Mouse (Mus musculus) forebrain, embryonic 15.5 days (tissue): ENCODE data around the gene Prr29. TPM values are rescaled to one million over a fixed set of nuclear protein-coding genes. Genes with fewer than 3 reads are reported as not detected.
"Not testable (repeated sequence)": the region's sequence is repeated elsewhere in the genome, so short reads cannot be mapped to it uniquely, and the experiment has no call there.

Experiments
- ATAC-seq: fragments of 200-750 bp; cut with Nextera tagmentation; replicated peaks from 2 replicates; pipeline ENCODE4 v1.8.0; 2017; ENCODE audit warnings: mild to moderate bottlenecking, moderate TSS enrichment, moderate library complexity
- H3K27ac ChIP-seq: fragments of 300-500 bp; sonication (generic); replicated peaks from 2 replicates; pipeline ENCODE4 v1.5.1; 2015; ENCODE audit warnings: mild to moderate bottlenecking, inconsistent platforms
- H3K27me3 ChIP-seq: fragments of 300-500 bp; sonication (generic); 2 replicates; pipeline ENCODE4 v1.6.1; 2015; ENCODE audit warnings: inconsistent platforms
- H3K36me3 ChIP-seq: fragments of 300-500 bp; sonication (generic); 2 replicates; pipeline ENCODE4 v1.6.1; 2015; ENCODE audit warnings: mild to moderate bottlenecking, inconsistent platforms
- H3K4me1 ChIP-seq: fragments of 300-500 bp; sonication (generic); 2 replicates; pipeline ENCODE4 v1.6.1; 2015; ENCODE audit warnings: inconsistent platforms
- H3K4me2 ChIP-seq: fragments of 300-500 bp; sonication (generic); replicated peaks from 2 replicates; pipeline ENCODE4 v1.6.1; 2015; ENCODE audit warnings: mild to moderate bottlenecking, inconsistent platforms
- H3K4me3 ChIP-seq: fragments of 300-500 bp; sonication (generic); 2 replicates; pipeline ENCODE4 v1.5.1; 2015; ENCODE audit warnings: mild to moderate bottlenecking, inconsistent platforms
- H3K9ac ChIP-seq: fragments of 300-500 bp; sonication (generic); replicated peaks from 2 replicates; pipeline ENCODE4 v1.6.1; 2015; ENCODE audit warnings: mild to moderate bottlenecking, inconsistent platforms
- H3K9me3 ChIP-seq: fragments of 300-500 bp; sonication (generic); 2 replicates; pipeline ENCODE4 v1.6.1; 2016; ENCODE audit warnings: inconsistent platforms
- WGBS: fragments of 180-500 bp; shearing (Covaris S2); methylation state at CpG from one replicate; pipeline ENCODE4 v1.1.7; 2015; ENCODE audit warnings: mixed read lengths; 5-methylcytosine and 5-hydroxymethylcytosine counted together
- polyA plus RNA-seq: library from polyadenylated mRNA; unstranded; fragments of >200 nt; fragmentation: Nextera tagmentation; extraction: Ambion mirVana; gene quantifications from 2 replicates; pipeline ENCODE4 v1.2.1, GENCODE M21; 2015

The Prr29 gene
- polyA plus RNA-seq, 1 experiment from 2014 or later: not detected

GRCm38 (mm10) chr11:106338029-106338428 is 27.2 kb upstream of the Prr29 start:
- H3K9me3 ChIP-seq: no peaks in the 10 kb centered on the region
- H3K36me3 ChIP-seq: no peaks in the 10 kb centered on the region
- no peak overlapping the region for H3K9ac ChIP-seq
- no peaks in the 10 kb centered on the region for H3K4me1 ChIP-seq
- no peak overlapping the region for H3K27ac ChIP-seq
- H3K4me3 ChIP-seq: no peak overlapping the region
- H3K27me3 ChIP-seq: no peaks in the 10 kb centered on the region
- H3K4me2 ChIP-seq: no peak overlapping the region
- whole genome bisulfite sequencing: 70% methylated on average over 5 of the region's 5 CpGs
- no peak for ATAC-seq

GRCm38 (mm10) chr11:106338870-106339269 is 26.4 kb upstream of the Prr29 start:
- 80% methylated on average over 7 of the region's 7 CpGs for WGBS
- no peak overlapping the region for H3K4me2 ChIP-seq
- no peaks in the 10 kb centered on the region for H3K27me3 ChIP-seq
- no peak overlapping the region for H3K4me3 ChIP-seq
- H3K9ac ChIP-seq: no peak overlapping the region
- no peaks in the 10 kb centered on the region for H3K36me3 ChIP-seq
- no peaks in the 10 kb centered on the region for H3K4me1 ChIP-seq
- ATAC-seq: no peak
- no peaks in the 10 kb centered on the region for H3K9me3 ChIP-seq
- H3K27ac ChIP-seq: no peak overlapping the region

GRCm38 (mm10) chr11:106339323-106339722 is 25.9 kb upstream of the Prr29 start:
- not testable (repeated sequence) for H3K4me2 ChIP-seq, H3K4me1 ChIP-seq, H3K9ac ChIP-seq, H3K27me3 ChIP-seq, H3K27ac ChIP-seq, H3K36me3 ChIP-seq, H3K4me3 ChIP-seq, H3K9me3 ChIP-seq, ATAC-seq
- WGBS: 99% methylated on average over 4 of the region's 4 CpGs

- no peak for ATAC-seq
- Histone ChIP-seq H3K36me3 (no peaks in the 10 kb centered on the region), H3K4me3 (no peak overlapping the region), H3K4me2 (no peak overlapping the region), H3K4me1 (no peaks in the 10 kb centered on the region), H3K27ac (no peak overlapping the region), H3K27me3 (no peaks in the 10 kb centered on the region), H3K9me3 (no peaks in the 10 kb centered on the region), H3K9ac (no peak overlapping the region)
- WGBS: 87% methylated on average over 9 of the region's 9 CpGs
These were observed 24.2 kb upstream of the Prr29 start for GRCm38 (mm10) chr11:106340990-106341520.

GRCm38 (mm10) chr11:106344910-106345309 is 20.4 kb upstream of the Prr29 start:
- Histone ChIP-seq H3K36me3 (no peaks in the 10 kb centered on the region), H3K27me3 (no peaks in the 10 kb centered on the region), H3K4me2 (no peak overlapping the region), H3K9ac (no peak overlapping the region), H3K4me1 (no peaks in the 10 kb centered on the region), H3K27ac (no peak overlapping the region), H3K4me3 (no peak overlapping the region), H3K9me3 (no peaks in the 10 kb centered on the region)
- ATAC-seq: no peak
- 46% methylated on average over 6 of the region's 6 CpGs for WGBS

GRCm38 (mm10) chr11:106349772-106350171 is 15.5 kb upstream of the Prr29 start:
- Histone ChIP-seq H3K4me1 (no peaks in the 10 kb centered on the region), H3K4me2 (no peak overlapping the region), H3K27me3 (no peaks in the 10 kb centered on the region), H3K36me3 (no peaks in the 10 kb centered on the region), H3K9ac (no peak overlapping the region), H3K9me3 (no peaks in the 10 kb centered on the region), H3K27ac (no peak overlapping the region), H3K4me3 (no peak overlapping the region)
- no peak for ATAC-seq
- WGBS: 89% methylated on average over 6 of the region's 6 CpGs

- H3K4me2 ChIP-seq: no peak overlapping the region
- H3K9me3 ChIP-seq: no peaks in the 10 kb centered on the region
- no peaks in the 10 kb centered on the region for H3K4me1 ChIP-seq
- no peak for ATAC-seq
- no peak overlapping the region for H3K27ac ChIP-seq
- H3K27me3 ChIP-seq: no peaks in the 10 kb centered on the region
- H3K9ac ChIP-seq: no peak overlapping the region
- H3K36me3 ChIP-seq: no peaks in the 10 kb centered on the region
- WGBS: 68% methylated on average over 5 of the region's 5 CpGs
- no peak overlapping the region for H3K4me3 ChIP-seq
These were observed 14.4 kb upstream of the Prr29 start for GRCm38 (mm10) chr11:106350853-106351252.

GRCm38 (mm10) chr11:106351253-106351652 is 14.0 kb upstream of the Prr29 start:
- 52% methylated on average over 3 of the region's 3 CpGs for WGBS
- H3K9me3 ChIP-seq: no peaks in the 10 kb centered on the region
- H3K4me2 ChIP-seq: no peak overlapping the region
- no peak overlapping the region for H3K4me3 ChIP-seq
- no peaks in the 10 kb centered on the region for H3K36me3 ChIP-seq
- H3K27ac ChIP-seq: no peak overlapping the region
- ATAC-seq: no peak
- no peak overlapping the region for H3K9ac ChIP-seq
- H3K27me3 ChIP-seq: no peaks in the 10 kb centered on the region
- no peaks in the 10 kb centered on the region for H3K4me1 ChIP-seq

GRCm38 (mm10) chr11:106351941-106352340 is 13.3 kb upstream of the Prr29 start:
- Histone ChIP-seq H3K36me3 (no peaks in the 10 kb centered on the region), H3K4me3 (no peak overlapping the region), H3K27me3 (no peaks in the 10 kb centered on the region), H3K4me2 (no peak overlapping the region), H3K9me3 (no peaks in the 10 kb centered on the region), H3K27ac (no peak overlapping the region), H3K9ac (no peak overlapping the region), H3K4me1 (no peaks in the 10 kb centered on the region)
- no peak for ATAC-seq
- WGBS: 81% methylated on average over 4 of the region's 4 CpGs

- no peak for ATAC-seq
- H3K4me3 ChIP-seq: no peak within 1 kb of the TSS
- WGBS: 87% methylated on average over 12 of the region's 12 CpGs
- H3K4me1 ChIP-seq: no peaks in the 10 kb centered on the region
- H3K36me3 ChIP-seq: no peaks in the 10 kb centered on the region
- no peak within 1 kb of the TSS for H3K27ac ChIP-seq
- no peaks in the 10 kb centered on the region for H3K9me3 ChIP-seq
- H3K27me3 ChIP-seq: no peaks in the 10 kb centered on the region
- H3K9ac ChIP-seq: no peak within 1 kb of the TSS
- no peak within 1 kb of the TSS for H3K4me2 ChIP-seq
These were observed 12.1 kb upstream of the Prr29 start, which contains the start of gene Scn4a for GRCm38 (mm10) chr11:106353188-106353587. Gene Scn4a, minus strand, starts transcription at chr11:106353288.

GRCm38 (mm10) chr11:106354181-106354580 is 11.1 kb upstream of the Prr29 start:
- H3K4me3 ChIP-seq: no peak overlapping the region
- 70% methylated on average over 1 of the region's 1 CpGs for WGBS
- H3K9me3 ChIP-seq: no peaks in the 10 kb centered on the region
- H3K36me3 ChIP-seq: no peaks in the 10 kb centered on the region
- no peak overlapping the region for H3K9ac ChIP-seq
- no peak overlapping the region for H3K27ac ChIP-seq
- no peaks in the 10 kb centered on the region for H3K4me1 ChIP-seq
- no peaks in the 10 kb centered on the region for H3K27me3 ChIP-seq
- no peak for ATAC-seq
- H3K4me2 ChIP-seq: no peak overlapping the region

- ATAC-seq: no peak
- Histone ChIP-seq H3K4me1 (no peaks in the 10 kb centered on the region), H3K4me2 (no peak overlapping the region), H3K36me3 (no peaks in the 10 kb centered on the region), H3K9ac (no peak overlapping the region), H3K4me3 (no peak overlapping the region), H3K27me3 (no peaks in the 10 kb centered on the region), H3K9me3 (no peaks in the 10 kb centered on the region), H3K27ac (no peak overlapping the region)
- WGBS: 82% methylated on average over 19 of the region's 19 CpGs
These were observed 9.7 kb upstream of the Prr29 start for GRCm38 (mm10) chr11:106355382-106356128.

GRCm38 (mm10) chr11:106359350-106359749 is 5.9 kb upstream of the Prr29 start:
- no peak overlapping the region for H3K9ac ChIP-seq
- H3K9me3 ChIP-seq: no peaks in the 10 kb centered on the region
- H3K36me3 ChIP-seq: no peaks in the 10 kb centered on the region
- WGBS: 19% methylated on average over 5 of the region's 5 CpGs
- no peak overlapping the region for H3K4me2 ChIP-seq
- H3K4me3 ChIP-seq: no peak overlapping the region
- no peak for ATAC-seq
- no peaks in the 10 kb centered on the region for H3K27me3 ChIP-seq
- H3K4me1 ChIP-seq: no peaks in the 10 kb centered on the region
- no peak overlapping the region for H3K27ac ChIP-seq
